Mouse (Mus musculus) lung, adult 2 months (tissue): ENCODE measurements around the gene Ets1. TPM values are rescaled to one million over a fixed set of nuclear protein-coding genes. Genes with fewer than 3 reads are reported as not detected.

Source experiments
- DNase-seq: peaks from one replicate; pipeline ENCODE4 v3.0.0; 2022
- H3K4me1 ChIP-seq: fragments of 200-500 bp; 2 replicates; pipeline ENCODE4 v1.6.1; 2011; ENCODE audit warnings: low read length; ENCODE audit not compliant: control insufficient read depth, insufficient read depth
- H3K4me3 ChIP-seq: fragments of 200-500 bp; replicated peaks from 2 replicates; pipeline ENCODE3; 2011; ENCODE audit warnings: low read depth, mild to moderate bottlenecking, control low read depth, low read length; ENCODE audit errors: extremely low read depth
- CTCF ChIP-seq: fragments of 200-500 bp; IDR thresholded peaks from 2 replicates; pipeline ENCODE4 v1.5.1; 2011; ENCODE audit warnings: mild to moderate bottlenecking, low read length, control low read depth; ENCODE audit not compliant: insufficient read depth
- POLR2A ChIP-seq: fragments of 200-500 bp; IDR thresholded peaks from 2 replicates; pipeline ENCODE4 v1.6.1; 2011; ENCODE audit warnings: low read depth, mild to moderate bottlenecking, control low read depth, low read length, borderline replicate concordance; ENCODE audit errors: extremely low read depth
- WGBS: fragments of 180-500 bp; shearing (Covaris S2); methylation state at CpG from one replicate; pipeline ENCODE4 v1.1.7; 2018; 5-methylcytosine and 5-hydroxymethylcytosine counted together
- polyA plus RNA-seq: library from polyadenylated mRNA; depleted of rRNA; stranded (reverse); fragments of >200 nt; gene quantifications from 2 replicates; pipeline ENCODE4 v1.2.3, GENCODE M21; 2012

The Ets1 gene
- polyA plus RNA-seq, 1 experiment = 67.2 TPM

DNA sequence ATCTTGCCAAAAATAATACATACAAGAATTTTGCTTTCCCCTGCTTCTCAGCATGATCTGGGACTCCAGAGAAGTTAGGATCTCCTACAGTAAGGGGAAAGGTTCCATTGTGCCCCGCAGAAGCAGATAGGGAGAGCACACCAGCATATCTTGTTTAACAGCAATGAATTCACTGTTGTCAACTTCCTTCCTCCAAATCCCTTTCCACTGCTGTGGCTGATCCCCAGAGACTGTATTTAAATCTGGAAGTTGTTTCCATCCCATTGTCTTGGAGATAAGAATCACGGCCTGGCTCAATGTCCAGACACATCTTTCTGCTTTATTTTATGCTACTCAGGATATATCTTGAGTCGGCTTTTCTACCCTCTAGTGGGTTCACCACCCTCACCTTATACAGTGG, 37.9 kb downstream of the Ets1 start:
- DNase-seq = no peak
- WGBS = 57% methylated on average over 3 of the region's 3 CpGs

DNA sequence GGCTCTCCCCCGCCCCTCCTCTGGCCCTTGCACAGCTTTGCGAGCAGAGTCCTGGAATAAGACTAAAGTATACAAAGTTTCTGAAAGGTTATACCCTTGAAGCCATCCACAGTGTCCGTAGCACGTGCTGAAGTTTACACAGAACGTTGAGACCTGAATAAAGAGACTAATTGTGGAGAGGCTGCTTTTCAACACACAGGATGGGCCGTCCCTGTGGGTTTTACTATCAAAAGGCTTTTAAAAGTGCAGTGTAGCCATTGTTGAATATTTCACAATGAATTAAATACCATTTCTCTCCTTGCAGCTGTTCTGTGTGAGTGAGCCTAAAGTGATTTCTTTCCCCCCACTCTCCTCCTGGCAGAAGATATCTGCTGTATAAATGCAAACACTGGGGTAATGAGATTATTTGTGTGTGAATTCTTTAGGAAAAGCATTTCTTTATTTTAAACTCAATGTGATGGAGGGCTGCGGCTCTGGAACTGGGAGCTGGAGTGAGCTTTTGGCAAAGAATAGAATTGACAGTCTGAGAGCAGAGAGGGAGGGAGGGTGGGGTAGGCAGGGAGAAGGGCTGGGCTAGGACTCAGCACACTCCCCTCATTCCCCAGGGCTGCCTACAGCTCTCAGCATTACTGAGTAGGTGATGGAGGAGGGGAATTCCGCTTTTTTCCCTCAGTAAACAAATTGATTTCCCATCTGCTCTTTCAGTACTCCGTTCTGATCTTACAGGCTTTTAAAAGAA, 39.8 kb downstream of the Ets1 start:
- 15% methylated on average over 9 of the region's 9 CpGs for WGBS
- TF ChIP-seq CTCF = no peak
- TF ChIP-seq POLR2A = no peak
- no peak for DNase-seq
- H3K4me1 ChIP-seq = peaks cover 30% of the 10 kb centered on the region
- H3K4me3 ChIP-seq = no peak overlapping the region

More for the DNA sequence above, 37.9 kb downstream of the Ets1 start:
- H3K4me1 ChIP-seq = peaks cover 31% of the 10 kb centered on the region
- TF ChIP-seq CTCF (no peak), POLR2A (no peak)
- no peak overlapping the region for H3K4me3 ChIP-seq

DNA sequence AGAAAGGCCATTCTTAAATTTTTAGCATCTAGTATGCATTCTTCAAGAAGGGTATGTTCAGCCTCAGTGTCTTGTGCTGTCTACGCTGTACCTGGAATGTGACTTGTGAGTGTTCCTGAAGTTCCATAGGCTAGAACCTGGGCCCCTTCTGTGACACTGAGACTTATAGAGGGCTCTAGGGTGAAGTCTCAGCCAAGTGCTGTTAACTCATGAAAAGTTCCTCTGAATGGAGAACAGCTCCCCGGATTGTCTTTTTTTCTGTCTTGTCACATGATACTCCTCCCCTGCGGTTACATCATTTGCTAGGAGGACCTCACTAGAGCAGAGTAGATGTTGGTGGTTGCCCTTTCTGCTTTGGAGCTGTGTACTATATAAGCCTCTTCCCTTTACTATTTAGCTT, 40.5 kb downstream of the Ets1 start:
- TF ChIP-seq POLR2A (no peak), CTCF (no peak)
- Histone ChIP-seq H3K4me3 (no peak overlapping the region), H3K4me1 (peaks cover 26% of the 10 kb centered on the region)
- WGBS = 22% methylated on average over 3 of the region's 3 CpGs
- DNase-seq = no peak

DNA sequence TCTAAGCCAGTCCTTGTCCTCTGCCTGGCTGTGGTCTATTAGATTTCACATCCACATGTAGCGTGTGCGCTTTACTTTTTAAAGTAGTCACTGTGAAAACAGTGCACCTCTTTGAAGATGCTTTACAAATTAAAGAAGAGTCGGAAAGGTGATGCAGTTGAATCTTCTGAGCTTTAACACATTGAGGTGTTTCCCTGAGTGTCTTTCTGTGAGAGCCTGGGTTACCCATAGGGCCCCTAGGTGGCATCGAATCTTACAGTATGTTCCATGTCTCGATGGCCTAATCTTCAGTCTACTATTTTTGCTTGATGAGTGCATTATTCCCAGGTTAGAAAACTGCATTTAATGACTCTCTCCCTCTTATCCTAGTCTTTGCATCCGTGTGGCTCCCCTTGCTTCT, 41.6 kb downstream of the Ets1 start:
- 82% methylated on average over 6 of the region's 6 CpGs for WGBS
- no peak for DNase-seq
- no peak overlapping the region for H3K4me3 ChIP-seq
- peaks cover 21% of the 10 kb centered on the region for H3K4me1 ChIP-seq
- TF ChIP-seq CTCF = no peak

DNA sequence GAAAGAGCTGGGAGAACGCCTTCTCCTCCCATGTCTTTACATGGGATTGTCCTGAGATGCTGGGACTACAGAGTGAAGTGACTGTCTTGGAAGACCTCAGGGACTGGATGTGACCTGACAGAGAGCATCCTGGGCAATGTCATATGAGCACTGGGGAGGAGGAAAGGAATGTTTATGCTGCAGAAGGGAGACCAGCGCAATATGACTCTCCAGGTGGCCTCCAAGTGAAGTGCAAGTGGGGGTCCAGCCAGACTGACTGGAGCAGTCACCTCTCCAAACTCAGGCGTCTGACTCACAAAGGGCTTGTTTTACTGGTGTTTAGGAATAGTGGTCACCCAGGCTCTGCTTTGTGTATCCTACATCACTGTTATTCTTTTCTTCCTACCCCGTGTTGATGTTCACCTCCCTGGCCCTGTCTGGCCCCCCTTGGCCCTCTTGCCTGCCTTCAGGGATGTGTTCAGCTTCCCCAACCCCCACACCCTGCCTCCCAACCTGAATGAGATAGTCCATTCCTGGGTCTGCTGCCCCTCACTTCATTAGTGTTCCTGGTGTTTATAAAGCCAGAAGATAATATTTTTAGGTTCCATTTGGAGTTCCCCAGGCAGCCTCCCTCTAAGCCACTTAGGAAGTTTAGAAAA, 42.2 kb downstream of the Ets1 start:
- TF ChIP-seq CTCF (no peak), POLR2A (no peak)
- no peak overlapping the region for H3K4me3 ChIP-seq
- no peak for DNase-seq
- H3K4me1 ChIP-seq = peaks cover 17% of the 10 kb centered on the region
- 50% methylated on average over 4 of the region's 4 CpGs for WGBS

DNA sequence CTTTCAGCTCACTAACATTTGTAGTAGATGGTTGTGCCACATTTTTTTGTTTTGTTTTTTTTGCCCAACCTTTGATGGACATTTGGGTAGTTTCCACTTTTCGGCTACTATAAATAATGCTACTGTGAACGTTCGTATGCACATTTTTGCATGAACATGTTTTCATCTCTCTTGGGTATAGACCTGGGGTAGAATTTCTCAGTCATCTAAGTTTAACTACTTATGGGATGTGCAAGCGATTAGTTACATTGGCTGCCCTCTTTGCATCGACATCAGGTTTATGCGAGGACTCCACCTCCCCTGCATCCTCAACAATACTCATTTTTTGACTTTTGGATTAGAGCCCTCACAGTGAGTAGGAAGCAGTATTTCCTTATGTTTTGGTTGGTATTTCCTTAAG, 43.5 kb downstream of the Ets1 start:
- 54% methylated on average over 6 of the region's 6 CpGs for WGBS
- TF ChIP-seq CTCF = no peak
- TF ChIP-seq POLR2A = no peak
- Histone ChIP-seq H3K4me1 (peaks cover 12% of the 10 kb centered on the region), H3K4me3 (no peak overlapping the region)
- DNase-seq = no peak

DNA sequence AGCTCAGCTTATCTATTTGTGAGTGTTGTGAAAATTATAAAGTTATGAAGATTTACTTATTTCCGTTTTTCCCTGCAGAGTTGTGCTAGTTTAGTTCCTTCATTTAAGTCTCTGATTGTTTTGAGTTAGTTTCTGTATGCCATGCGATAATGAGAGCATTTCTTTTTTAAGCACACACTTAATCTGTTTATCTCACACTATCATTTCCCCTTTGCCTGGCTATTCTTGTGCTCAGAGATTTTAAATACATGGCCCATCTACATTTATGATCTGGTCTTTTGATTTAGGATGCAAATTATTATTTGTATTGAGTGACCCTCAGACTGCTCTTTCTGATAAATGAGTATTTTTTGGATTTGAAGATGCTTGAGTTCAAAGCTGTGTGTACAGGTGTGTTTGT, 44.2 kb downstream of the Ets1 start:
- no peak for DNase-seq
- WGBS = 43% methylated on average over 2 of the region's 2 CpGs
- H3K4me3 ChIP-seq = no peak overlapping the region
- peaks cover 11% of the 10 kb centered on the region for H3K4me1 ChIP-seq
- TF ChIP-seq CTCF (no peak), POLR2A (no peak)

DNA sequence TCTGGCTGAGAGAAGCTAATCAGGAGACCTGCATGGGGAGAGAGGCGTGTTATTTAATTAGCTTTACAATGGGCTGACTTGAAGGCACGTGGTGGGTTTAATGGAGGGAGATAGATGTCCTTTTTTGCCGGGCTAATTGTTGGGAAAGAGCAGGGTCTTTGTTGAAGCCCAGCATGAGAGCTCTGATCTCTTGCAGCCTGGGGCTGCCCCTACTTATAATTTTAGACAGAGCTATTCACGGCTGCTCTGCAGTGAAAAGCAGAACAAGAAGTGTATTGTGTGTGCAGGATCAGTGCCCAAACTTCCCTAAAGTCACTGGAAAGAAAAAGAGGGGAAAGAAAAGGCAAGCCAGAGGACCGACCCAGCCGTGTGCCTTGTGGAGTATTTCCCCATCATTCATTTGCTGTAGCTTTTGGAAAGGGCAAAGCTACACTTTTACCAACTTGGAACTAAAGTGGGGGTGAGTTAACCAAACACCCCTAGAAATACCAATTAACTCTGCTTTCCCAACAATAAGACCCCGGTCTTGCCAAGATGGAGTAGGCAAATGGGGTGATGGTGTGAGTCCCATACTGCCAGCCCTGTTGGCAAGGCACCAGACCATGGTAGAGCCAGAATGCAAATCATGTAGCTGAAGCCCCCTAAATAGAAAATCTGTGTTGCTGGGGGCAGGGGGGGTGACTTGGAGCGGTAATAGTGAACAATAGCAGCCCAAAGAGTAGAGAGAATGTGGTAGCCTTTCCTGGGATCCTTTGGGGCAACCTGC, 50.0 kb downstream of the Ets1 start:
- DNase-seq = no peak
- H3K4me3 ChIP-seq = no peak overlapping the region
- H3K4me1 ChIP-seq = no peaks in the 10 kb centered on the region; the same call in 1 of the 2 replicates
- TF ChIP-seq CTCF (no peak), POLR2A (no peak)
- WGBS = 71% methylated on average over 8 of the region's 8 CpGs

DNA sequence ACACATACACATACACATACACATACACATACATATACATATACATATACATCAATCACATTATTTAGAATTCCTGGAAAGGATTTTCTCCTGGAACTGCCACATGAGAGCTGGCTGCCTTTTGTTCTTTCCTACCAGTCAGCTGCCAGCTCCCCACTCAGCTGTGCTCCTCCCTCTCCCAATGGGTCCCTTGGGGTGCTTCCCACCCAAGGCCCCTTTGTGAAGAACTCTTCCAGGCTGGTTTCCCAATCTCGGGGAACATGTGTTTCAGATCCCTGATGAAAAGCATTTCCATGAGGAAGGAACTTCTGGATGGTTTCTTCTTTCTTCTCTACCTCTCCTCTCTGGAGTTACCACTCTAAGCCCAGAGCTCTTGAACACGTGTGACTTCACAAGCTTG, 52.3 kb downstream of the Ets1 start:
- Histone ChIP-seq H3K4me1 (no peaks in the 10 kb centered on the region; the same call in 1 of the 2 replicates), H3K4me3 (no peak overlapping the region)
- 68% methylated on average over 2 of the region's 2 CpGs for WGBS
- no peak for TF ChIP-seq POLR2A
- no peak for TF ChIP-seq CTCF
- DNase-seq = no peak

DNA sequence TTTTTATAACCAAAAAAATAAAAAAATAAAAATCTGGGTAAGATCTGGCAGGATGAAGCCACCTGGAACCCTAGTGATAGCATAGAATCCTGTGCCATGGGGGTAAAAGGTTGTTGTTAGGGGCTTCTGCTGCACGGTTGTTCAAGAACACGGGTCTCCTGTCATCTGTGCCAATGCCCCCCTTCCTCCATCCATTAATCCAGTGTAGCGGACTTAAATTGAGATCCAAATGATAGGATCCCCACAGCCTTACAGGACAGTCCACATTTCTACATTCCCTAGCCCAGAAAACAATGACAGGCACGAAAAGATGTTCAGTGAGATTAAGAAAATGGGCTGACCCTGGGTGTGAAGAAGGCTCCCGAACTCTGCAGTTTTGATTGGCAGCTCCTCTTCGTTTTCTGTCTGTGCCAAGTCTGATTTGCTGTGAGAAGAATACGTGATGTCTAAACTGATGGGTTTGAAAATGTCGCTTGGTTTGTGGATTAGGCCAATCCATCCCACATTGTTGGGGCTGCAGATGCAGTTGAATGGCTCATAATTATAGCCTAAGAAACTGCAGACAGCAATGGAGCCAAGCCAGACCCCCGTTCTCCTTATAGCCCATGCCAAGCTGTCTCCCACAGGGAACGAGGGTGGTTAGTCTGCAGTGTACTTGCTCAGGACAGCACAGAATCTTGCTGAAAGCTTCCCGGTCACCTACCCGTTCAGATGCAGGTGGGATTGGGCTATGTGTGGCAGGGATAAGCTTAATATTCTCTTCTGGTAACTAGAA, 55.3 kb downstream of the Ets1 start:
- no peak for DNase-seq
- Histone ChIP-seq H3K4me3 (no peak overlapping the region), H3K4me1 (peaks cover 7% of the 10 kb centered on the region)
- TF ChIP-seq CTCF = no peak
- 81% methylated on average over 12 of the region's 12 CpGs for WGBS
